Mouse (Mus musculus) subcutaneous adipose tissue, adult 2 months (tissue): Measurements from ENCODE around the gene Tlr13. TPM values are rescaled to one million over a fixed set of nuclear protein-coding genes. Genes with fewer than 3 reads are reported as not detected.

Source experiments
- polyA plus RNA-seq: library from polyadenylated mRNA; depleted of rRNA; stranded (reverse); fragments of >200 nt; gene quantifications from 2 replicates; pipeline ENCODE4 v1.2.3, GENCODE M21; 2012; ENCODE audit warnings: low replicate concordance; rRNA removed

The Tlr13 gene
- polyA plus RNA-seq: 1.1 and 2.1 TPM in 2 replicates

GRCm38 (mm10) chrX:106142936-106143335, at the start of gene Tlr13:
Tlr13 (plus strand) TSS chrX:106143204.

DNA sequence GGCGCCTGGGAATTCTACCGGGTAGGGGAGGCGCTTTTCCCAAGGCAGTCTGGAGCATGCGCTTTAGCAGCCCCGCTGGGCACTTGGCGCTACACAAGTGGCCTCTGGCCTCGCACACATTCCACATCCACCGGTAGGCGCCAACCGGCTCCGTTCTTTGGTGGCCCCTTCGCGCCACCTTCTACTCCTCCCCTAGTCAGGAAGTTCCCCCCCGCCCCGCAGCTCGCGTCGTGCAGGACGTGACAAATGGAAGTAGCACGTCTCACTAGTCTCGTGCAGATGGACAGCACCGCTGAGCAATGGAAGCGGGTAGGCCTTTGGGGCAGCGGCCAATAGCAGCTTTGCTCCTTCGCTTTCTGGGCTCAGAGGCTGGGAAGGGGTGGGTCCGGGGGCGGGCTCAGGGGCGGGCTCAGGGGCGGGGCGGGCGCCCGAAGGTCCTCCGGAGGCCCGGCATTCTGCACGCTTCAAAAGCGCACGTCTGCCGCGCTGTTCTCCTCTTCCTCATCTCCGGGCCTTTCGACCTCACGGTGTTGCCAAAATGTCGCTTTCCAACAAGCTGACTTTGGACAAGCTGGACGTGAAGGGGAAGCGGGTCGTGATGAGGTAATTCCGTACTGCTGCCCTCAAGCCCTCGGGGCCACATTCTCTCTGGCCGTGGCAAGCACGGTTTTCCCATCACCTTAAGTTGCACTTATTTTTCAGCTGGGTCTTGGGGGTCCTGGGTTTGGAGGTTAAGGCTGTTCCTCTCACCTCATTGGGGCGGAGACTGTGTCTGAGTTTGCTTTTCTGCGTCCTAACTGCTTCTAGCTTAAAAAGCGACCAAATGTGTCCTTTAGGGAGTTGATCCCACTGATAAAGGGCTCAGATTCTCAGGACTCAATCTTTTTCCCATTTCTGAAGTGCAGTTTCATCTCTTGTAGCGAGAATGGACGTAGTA, 44.0 kb downstream of the Tlr13 start, which contains the start of gene Pgk1:
Gene Pgk1 (plus strand): TSS at position 388 of the 937 bp plus-strand sequence.

Other genes with a start within 250 kb of the Tlr13 start
- 21.8 and 62.9 TPM in 2 replicates for gene Atrx, start 213.8 kb upstream of the Tlr13 start, polyA plus RNA-seq
- 8.3 and 9.2 TPM in 2 replicates for gene Magt1, start 131.3 kb upstream of the Tlr13 start, polyA plus RNA-seq
- gene Cox7b, start 127.5 kb upstream of the Tlr13 start, polyA plus RNA-seq: 253 and 405 TPM in 2 replicates
- 4.1 and 6.9 TPM in 2 replicates for gene Atp7a, start 115.9 kb upstream of the Tlr13 start, polyA plus RNA-seq
- 135 and 159 TPM in 2 replicates for gene Pgk1, start 43.9 kb downstream of the Tlr13 start, polyA plus RNA-seq
- gene Taf9b, start 78.0 kb downstream of the Tlr13 start, polyA plus RNA-seq: 7.4 and 8.2 TPM in 2 replicates
- not detected in 2 replicates for gene Fnd3c2, start 112.2 kb downstream of the Tlr13 start, polyA plus RNA-seq